ENCODE assay signal across 8 mouse cellular contexts in the genomic region with DNA sequence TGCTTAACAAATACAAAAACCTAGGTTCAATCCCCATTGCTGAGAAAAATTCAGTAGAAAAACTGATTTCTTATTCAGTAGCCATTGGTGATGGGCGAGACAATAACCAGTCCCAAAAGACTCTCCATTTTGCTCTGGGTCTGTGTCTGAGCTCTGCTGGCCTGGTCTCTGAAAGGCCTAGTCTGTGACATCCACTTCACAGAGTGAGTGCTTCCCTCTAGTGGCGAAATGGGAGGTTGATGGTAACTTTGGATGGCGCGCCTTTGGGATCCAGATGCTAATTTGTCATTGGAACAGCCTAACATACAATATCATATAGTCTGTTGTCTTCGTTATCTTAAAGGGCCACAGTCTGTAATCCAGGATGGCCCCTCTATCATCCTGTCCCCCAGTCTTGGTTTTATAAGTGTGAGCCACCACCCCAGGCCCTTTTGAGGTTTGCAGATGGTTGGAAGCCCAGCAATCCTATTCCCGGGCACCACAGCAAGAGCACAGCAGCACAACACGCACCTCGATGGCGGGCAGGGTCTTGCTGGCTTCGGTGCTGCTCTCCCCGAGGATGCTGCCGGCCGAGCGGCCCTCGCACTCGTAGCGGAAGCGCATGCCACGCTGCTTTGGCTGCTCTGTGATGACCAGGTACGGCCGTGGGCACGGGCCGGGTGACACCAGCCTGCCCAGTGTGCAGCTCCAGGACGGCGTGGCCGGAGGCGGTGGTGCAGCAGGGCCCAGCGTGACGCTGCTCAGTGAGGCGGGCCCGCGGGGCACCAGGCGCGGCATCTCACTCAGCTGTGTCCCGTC. TPM values are rescaled to one million over a fixed set of nuclear protein-coding genes. Genes with fewer than 3 reads are reported as not detected.
DNase-seq lines count a peak whose midpoint lies in the region; ATAC-seq and TF ChIP-seq lines count a peak whose summit lies in the region.

No protein-coding gene starts in this region.

- peaks cover 58% of the 10 kb centered on the region for H3K4me1 ChIP-seq in E14TG2a.4 (replicated peaks; ENCODE audit: low read depth, low read length)
- peaks cover 9% of the 10 kb centered on the region for H3K4me1 ChIP-seq in erythroblast, embryonic 14.5 days (ENCODE audit: control insufficient read depth)
- H3K4me1 ChIP-seq in heart, embryonic 16.5 days (ENCODE audit: control insufficient read depth, insufficient read depth, low read length), result 0 out of 2 replicates have a peak, but pooled peaks cover 4% of the 10 kb centered on the region
- no peaks in the 10 kb centered on the region; a peak in 1 of 4 replicates for H3K4me1 ChIP-seq in liver, embryonic 14.5 days (replicated peaks; ENCODE audit: control insufficient read depth in 2 of 2, insufficient read depth in 2 of 2, low read length in 1 of 2)

- peaks cover 41% of the 10 kb centered on the region for H3K36me3 ChIP-seq in E14TG2a.4 (ENCODE audit: insufficient read depth, low read length)
- H3K36me3 ChIP-seq in erythroblast, embryonic 14.5 days (ENCODE audit: control insufficient read depth), result no peaks in the 10 kb centered on the region
- no peaks in the 10 kb centered on the region for H3K36me3 ChIP-seq in heart, embryonic 16.5 days (ENCODE audit: control insufficient read depth, insufficient read depth)
- no peaks in the 10 kb centered on the region for H3K36me3 ChIP-seq in liver, embryonic 14.5 days (replicated peaks; ENCODE audit: control insufficient read depth, insufficient read depth, low read depth)

- no peaks in the 10 kb centered on the region for H3K27me3 ChIP-seq in E14TG2a.4 (ENCODE audit: insufficient read depth, low read length)
- peaks cover 14% of the 10 kb centered on the region for H3K27me3 ChIP-seq in erythroblast, embryonic 14.5 days (ENCODE audit: control insufficient read depth)
- H3K27me3 ChIP-seq in heart, embryonic 16.5 days (ENCODE audit: control insufficient read depth, insufficient read depth, low read length), result no peaks in the 10 kb centered on the region
- H3K27me3 ChIP-seq in liver, embryonic 14.5 days (ENCODE audit: control insufficient read depth, insufficient read depth, low read length), result no peaks in the 10 kb centered on the region

- peak overlapping the region; percentile 54 for H3K9ac ChIP-seq in heart, embryonic 16.5 days (ENCODE audit: low read length)
- no peak overlapping the region for H3K9ac ChIP-seq in liver, embryonic 14.5 days (replicated peaks)

- peak; percentile 77 for TF ChIP-seq CTCF in E14TG2a.4 (conservative IDR thresholded peaks at IDR 0.05; ENCODE audit: low read length)
- TF ChIP-seq CTCF in brain, embryonic 14.5 days (IDR thresholded peaks at IDR 0.05; ENCODE audit: borderline replicate concordance, extremely low read depth, insufficient read depth, insufficient read length), result peak; percentile 86; the same call in 1 of the 2 replicates
- TF ChIP-seq CTCF in liver, embryonic 14.5 days (IDR thresholded peaks at IDR 0.05; ENCODE audit: low read depth), result peak; percentile 93

- WGBS in heart, embryonic 16.5 days, result 7% methylated on average over 35 of the region's 35 CpGs
- WGBS in liver, embryonic 14.5 days (ENCODE audit: insufficient replicate concordance), result 12% methylated on average over 35 of the region's 35 CpGs

- no peak for TF ChIP-seq EP300 in liver, embryonic 14.5 days (IDR thresholded peaks at IDR 0.05; ENCODE audit: low read depth)

- no peak for TF ChIP-seq POLR2A in brain, embryonic 14.5 days (IDR thresholded peaks at IDR 0.05; ENCODE audit: borderline replicate concordance, extremely low read depth, insufficient read depth, insufficient read length, poor library complexity, severe bottlenecking)

- ATAC-seq in heart, embryonic 16.5 days (replicated peaks; ENCODE audit: extremely low read depth, insufficient read depth, low FRiP score), result peak; percentile 75
- ATAC-seq in liver, embryonic 14.5 days (ENCODE audit: insufficient read depth), result peak; percentile 70

- peaks cover 8% of the 10 kb centered on the region for H3K9me3 ChIP-seq in E14TG2a.4 (ENCODE audit: low read length)
- H3K9me3 ChIP-seq in erythroblast, embryonic 14.5 days (ENCODE audit: control insufficient read depth, low read length), result no peaks in the 10 kb centered on the region; the same call in 1 of the 2 replicates
- no peaks in the 10 kb centered on the region for H3K9me3 ChIP-seq in heart, embryonic 16.5 days (replicated peaks; ENCODE audit: control insufficient read depth, low read length)
- no peaks in the 10 kb centered on the region for H3K9me3 ChIP-seq in liver, embryonic 14.5 days (ENCODE audit: control insufficient read depth, low read length)

- peak overlapping the region; percentile 78 for H3K4me3 ChIP-seq in E14TG2a.4 (replicated peaks; ENCODE audit: low read length)
- H3K4me3 ChIP-seq in erythroblast, embryonic 14.5 days (replicated peaks), result peak overlapping the region; percentile 45
- H3K4me3 ChIP-seq in heart, embryonic 16.5 days (ENCODE audit: low read length), result peak overlapping the region; percentile 40
- H3K4me3 ChIP-seq in liver, embryonic 14.5 days (ENCODE audit: insufficient read depth in 1 of 2, low read depth in 2 of 2, low read length in 2 of 2), result peak overlapping the region in 1 of 2 experiments; percentile 9; a peak in 2 of 4 replicates

- no peak overlapping the region for H3K27ac ChIP-seq in heart, embryonic 16.5 days (ENCODE audit: low read length)
- no peak overlapping the region for H3K27ac ChIP-seq in liver, embryonic 14.5 days

- peak; percentile 88 for DNase-seq in brain, embryonic 14.5 days (ENCODE audit: low read depth)
- DNase-seq in kidney, postnatal 25 days, result peak; percentile 77 to 88
- DNase-seq in liver, embryonic 14.5 days (ENCODE audit: low read depth in 3 of 3, low spot score in 3 of 3), result peak; percentile 52 to 70 (median 58)
- peak; percentile 78 for DNase-seq in neural tube, embryonic 10.5 days (ENCODE audit: extremely low spot score, low spot score)
- DNase-seq in telencephalon, adult 2 months (ENCODE audit: low read depth, low spot score), result peak; percentile 47

- H3K4me2 ChIP-seq in heart, embryonic 16.5 days (ENCODE audit: low read depth, low read length), result peak overlapping the region; percentile 67
- peak overlapping the region; percentile 50 for H3K4me2 ChIP-seq in liver, embryonic 14.5 days (ENCODE audit: low read depth)

RNA-seq across cellular contexts. Expression of a gene that starts 10.0 kb away (rescaled TPM):
- 4.8 and 5.3 TPM in 2 replicates for polyA plus RNA-seq in brain, embryonic 14.5 days (2012; rRNA removed)
- 0.32 and 0.48 TPM in 2 replicates for polyA plus RNA-seq in erythroblast, embryonic 14.5 days (2012)
- 8.3 and 12.4 TPM in 2 replicates for polyA plus RNA-seq in heart, embryonic 16.5 days (2015; fragmentation: Nextera tagmentation; extraction: Ambion mirVana)
- 1.0 and 1.1 TPM in 2 replicates for polyA plus RNA-seq in liver, embryonic 14.5 days (2012; rRNA removed)
- 0.89 and 1.2 TPM in 2 replicates for polyA plus RNA-seq in liver, embryonic 14.5 days (2014; fragmentation: Nextera tagmentation; extraction: Ambion mirVana)

RNA-seq across cellular contexts. Expression of a gene that starts 14.9 kb away (rescaled TPM):
- 154 and 197 TPM in 2 replicates for polyA plus RNA-seq in brain, embryonic 14.5 days (2012; rRNA removed)
- 10.2 and 11.9 TPM in 2 replicates for polyA plus RNA-seq in erythroblast, embryonic 14.5 days (2012)
- polyA plus RNA-seq in heart, embryonic 16.5 days (2015; fragmentation: Nextera tagmentation; extraction: Ambion mirVana), result 31.9 and 35.1 TPM in 2 replicates
- polyA plus RNA-seq in liver, embryonic 14.5 days (2012; rRNA removed), result 21.3 and 23.3 TPM in 2 replicates
- 7.5 and 8.6 TPM in 2 replicates for polyA plus RNA-seq in liver, embryonic 14.5 days (2014; fragmentation: Nextera tagmentation; extraction: Ambion mirVana)

RNA-seq across cellular contexts. Expression of a gene that starts 41.8 kb away (rescaled TPM):
- 67.3 and 72.9 TPM in 2 replicates for polyA plus RNA-seq in brain, embryonic 14.5 days (2012; rRNA removed)
- 12.9 and 13.5 TPM in 2 replicates for polyA plus RNA-seq in erythroblast, embryonic 14.5 days (2012)
- 125 and 127 TPM in 2 replicates for polyA plus RNA-seq in heart, embryonic 16.5 days (2015; fragmentation: Nextera tagmentation; extraction: Ambion mirVana)
- polyA plus RNA-seq in liver, embryonic 14.5 days (2012; rRNA removed), result 34.8 and 39.6 TPM in 2 replicates
- polyA plus RNA-seq in liver, embryonic 14.5 days (2014; fragmentation: Nextera tagmentation; extraction: Ambion mirVana), result 83.1 and 91.6 TPM in 2 replicates

RNA-seq across cellular contexts. Expression of a gene that starts 42.1 kb away (rescaled TPM):
- 1.4 and 1.6 TPM in 2 replicates for polyA plus RNA-seq in brain, embryonic 14.5 days (2012; rRNA removed)
- 0.14 and 0.16 TPM in 2 replicates for polyA plus RNA-seq in erythroblast, embryonic 14.5 days (2012)
- 0.24 and 0.66 TPM in 2 replicates for polyA plus RNA-seq in heart, embryonic 16.5 days (2015; fragmentation: Nextera tagmentation; extraction: Ambion mirVana)
- polyA plus RNA-seq in liver, embryonic 14.5 days (2012; rRNA removed), result 0.66 and 0.96 TPM in 2 replicates
- 0.38 and 0.41 TPM in 2 replicates for polyA plus RNA-seq in liver, embryonic 14.5 days (2014; fragmentation: Nextera tagmentation; extraction: Ambion mirVana)

RNA-seq across cellular contexts. Expression of a gene that starts 45.6 kb away (rescaled TPM):
- polyA plus RNA-seq in brain, embryonic 14.5 days (2012; rRNA removed), result 89.4 and 114 TPM in 2 replicates
- 15.2 and 16.7 TPM in 2 replicates for polyA plus RNA-seq in erythroblast, embryonic 14.5 days (2012)
- 74.3 and 81.9 TPM in 2 replicates for polyA plus RNA-seq in heart, embryonic 16.5 days (2015; fragmentation: Nextera tagmentation; extraction: Ambion mirVana)
- polyA plus RNA-seq in liver, embryonic 14.5 days (2012; rRNA removed), result 20.6 and 20.9 TPM in 2 replicates
- 44.4 and 50.4 TPM in 2 replicates for polyA plus RNA-seq in liver, embryonic 14.5 days (2014; fragmentation: Nextera tagmentation; extraction: Ambion mirVana)
